In the genomic region with DNA sequence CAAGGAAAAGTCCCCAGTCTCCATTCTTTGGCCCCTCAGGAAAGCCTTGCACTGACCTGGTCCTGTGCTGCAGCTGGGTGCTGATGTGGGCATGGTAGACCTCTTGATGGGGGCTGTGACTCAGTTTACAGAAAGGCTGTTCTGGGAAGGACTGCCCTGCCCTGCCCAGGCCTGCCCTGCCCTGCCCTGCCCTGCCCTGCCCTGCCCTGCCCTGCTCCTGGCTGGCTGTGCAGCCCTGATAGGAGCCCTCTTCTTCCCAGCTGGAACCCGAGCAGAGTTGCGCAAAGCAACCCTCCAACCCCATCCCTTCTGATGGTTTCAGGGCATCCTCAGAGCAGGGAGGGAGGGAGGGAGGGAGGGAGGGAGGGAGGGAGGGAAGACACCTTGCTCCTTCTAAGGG, we compare ENCODE assay signal across 24 mouse cellular contexts. TPM values are rescaled to one million over a fixed set of nuclear protein-coding genes. Genes with fewer than 3 reads are reported as not detected.
A peak's percentile ranks its signal among the peaks of the same experiment; 100 is the strongest.
DNase-seq lines count a peak whose midpoint lies in the region; ATAC-seq and TF ChIP-seq lines count a peak whose summit lies in the region.
"Had no signal": no experiment of that assay in that cellular context is flagged by ENCODE, and none has a peak within 500 bp of the region (broad histone marks: within the 10 kb centered on the region; RNA-seq: fewer than 3 reads in every experiment).

No protein-coding gene starts in this region.

- H3K4me2 ChIP-seq in heart, embryonic 12.5 days = no peak overlapping the region; the same call in 1 of the 2 replicates
- no peak overlapping the region for H3K4me2 ChIP-seq in intestine, embryonic 16.5 days (ENCODE audit: low read depth, low read length)
- no peak overlapping the region for H3K4me2 ChIP-seq in forebrain, embryonic 13.5 days
- H3K4me2 ChIP-seq: embryonic facial prominence, embryonic 12.5 days; forebrain, embryonic 15.5 days; heart, embryonic 15.5 days; hindbrain, embryonic 13.5 days had no signal

- TF ChIP-seq CTCF in heart, adult 2 months (IDR thresholded peaks at IDR 0.05) = no peak
- TF ChIP-seq CTCF in C2C12 (IDR thresholded peaks at IDR 0.05; ENCODE audit: control insufficient read depth, insufficient read depth, insufficient read length) = no peak

- peaks cover 7% of the 10 kb centered on the region; the same call in 1 of the 2 replicates for H3K27me3 ChIP-seq in heart, embryonic 12.5 days (replicated peaks)
- no peaks in the 10 kb centered on the region for H3K27me3 ChIP-seq in heart, adult 2 months (ENCODE audit: control insufficient read depth, insufficient read depth, low read length)
- no peaks in the 10 kb centered on the region for H3K27me3 ChIP-seq in C2C12 (ENCODE audit: control insufficient read depth, insufficient read depth, insufficient read length)
- H3K27me3 ChIP-seq in intestine, embryonic 16.5 days (replicated peaks; ENCODE audit: control insufficient read depth, insufficient read depth, low read length) = peaks cover 5% of the 10 kb centered on the region; the same call in 1 of the 2 replicates
- H3K27me3 ChIP-seq in forebrain, embryonic 13.5 days = no peaks in the 10 kb centered on the region
- H3K27me3 ChIP-seq: embryonic facial prominence, embryonic 12.5 days; forebrain, embryonic 15.5 days; heart, embryonic 15.5 days; hindbrain, embryonic 13.5 days had no signal

- 36% methylated on average over 2 of the region's 2 CpGs for WGBS in heart, embryonic 12.5 days
- 70% methylated on average over 2 of the region's 2 CpGs for WGBS in heart, adult 2 months
- no CpG with 5 or more reads among the region's 2 CpGs for WGBS in intestine, embryonic 16.5 days
- no CpG with 5 or more reads among the region's 2 CpGs for WGBS in forebrain, embryonic 13.5 days

- no peaks in the 10 kb centered on the region for H3K79me3 ChIP-seq in C2C12 (ENCODE audit: low read depth)

- H3K27ac ChIP-seq in heart, embryonic 12.5 days (ENCODE audit: poor library complexity, severe bottlenecking) = no peak overlapping the region
- H3K27ac ChIP-seq in heart, adult 2 months = no peak overlapping the region
- no peak overlapping the region for H3K27ac ChIP-seq in intestine, embryonic 16.5 days (ENCODE audit: low read length)
- no peak overlapping the region for H3K27ac ChIP-seq in forebrain, embryonic 13.5 days
- H3K27ac ChIP-seq: embryonic facial prominence, embryonic 12.5 days; forebrain, embryonic 15.5 days; heart, embryonic 15.5 days; hindbrain, embryonic 13.5 days had no signal

- no peak overlapping the region for H3K9ac ChIP-seq in heart, embryonic 12.5 days
- H3K9ac ChIP-seq in heart, adult 2 months (ENCODE audit: low read depth, low read length) = no peak overlapping the region
- no peak overlapping the region for H3K9ac ChIP-seq in intestine, embryonic 16.5 days (ENCODE audit: low read depth, low read length)
- H3K9ac ChIP-seq in forebrain, embryonic 13.5 days = no peak overlapping the region
- H3K9ac ChIP-seq: embryonic facial prominence, embryonic 12.5 days; forebrain, embryonic 15.5 days; heart, embryonic 15.5 days; hindbrain, embryonic 13.5 days had no signal

- peaks cover 12% of the 10 kb centered on the region for H3K36me3 ChIP-seq in heart, embryonic 12.5 days
- H3K36me3 ChIP-seq in heart, adult 2 months (ENCODE audit: control insufficient read depth, insufficient read depth, low read length) = no peaks in the 10 kb centered on the region
- peaks cover 12% of the 10 kb centered on the region for H3K36me3 ChIP-seq in C2C12 (ENCODE audit: control insufficient read depth, insufficient read depth)
- peaks cover 3% of the 10 kb centered on the region for H3K36me3 ChIP-seq in intestine, embryonic 16.5 days (ENCODE audit: control insufficient read depth, insufficient read depth, low read length)
- peaks cover 3% of the 10 kb centered on the region for H3K36me3 ChIP-seq in forebrain, embryonic 13.5 days (ENCODE audit: poor library complexity, severe bottlenecking)
- H3K36me3 ChIP-seq: forebrain, embryonic 15.5 days had no signal

- intact Hi-C loops in heart, adult 2 months (cut with DNase I) = no loop called here

- H3K4me3 ChIP-seq in heart, embryonic 12.5 days = no peak overlapping the region
- H3K4me3 ChIP-seq in heart, adult 2 months = no peak overlapping the region
- H3K4me3 ChIP-seq in C2C12 (ENCODE audit: insufficient read depth, poor library complexity, severe bottlenecking) = no peak overlapping the region
- no peak overlapping the region for H3K4me3 ChIP-seq in intestine, embryonic 16.5 days (ENCODE audit: low read length)
- H3K4me3 ChIP-seq in forebrain, embryonic 13.5 days = no peak overlapping the region
- H3K4me3 ChIP-seq: embryonic facial prominence, embryonic 12.5 days; forebrain, embryonic 15.5 days; heart, embryonic 15.5 days; hindbrain, embryonic 13.5 days had no signal

- DNase-seq in heart, adult 2 months = no peak
- DNase-seq in spleen, postnatal 10 days (ENCODE audit: low spot score in 2 of 2) = peak; percentile 65 to 85
- no peak for DNase-seq in frontal cortex, postnatal 25 days (ENCODE audit: low spot score in 2 of 2)
- DNase-seq: adrenal gland, postnatal 36 days; cerebellum, adult 2 months; gastrocnemius, postnatal 14 days; kidney, adult 9 months; lung, postnatal 14 days; right cerebral cortex, adult 18-20 months had no signal

- H3K9me3 ChIP-seq in heart, embryonic 12.5 days (replicated peaks) = no peaks in the 10 kb centered on the region
- H3K9me3 ChIP-seq in intestine, embryonic 16.5 days (ENCODE audit: control insufficient read depth, low read length) = no peaks in the 10 kb centered on the region
- no peaks in the 10 kb centered on the region for H3K9me3 ChIP-seq in forebrain, embryonic 13.5 days (replicated peaks)
- H3K9me3 ChIP-seq: embryonic facial prominence, embryonic 12.5 days; forebrain, embryonic 15.5 days; G1E; heart, embryonic 15.5 days; hindbrain, embryonic 13.5 days had no signal

- TF ChIP-seq EP300 in heart, adult 2 months (IDR thresholded peaks at IDR 0.05; ENCODE audit: insufficient read depth, low read depth, low read length) = no peak

- TF ChIP-seq POLR2A in heart, adult 2 months (IDR thresholded peaks at IDR 0.05; ENCODE audit: insufficient read depth, low read depth, low read length) = no peak

- H3K79me2 ChIP-seq in heart, adult 2 months (replicated peaks; ENCODE audit: control insufficient read depth, insufficient read depth, low read length) = no peaks in the 10 kb centered on the region
- H3K79me2 ChIP-seq in C2C12 (ENCODE audit: control insufficient read depth, insufficient read depth) = no peaks in the 10 kb centered on the region

- ATAC-seq in heart, embryonic 12.5 days (ENCODE audit: insufficient number of reproducible peaks, low FRiP score) = peak; percentile 71
- ATAC-seq in intestine, embryonic 16.5 days = peak; percentile 74
- ATAC-seq in forebrain, embryonic 13.5 days = no peak
- no peak for ATAC-seq in monocyte, adult 5-6 weeks (replicated peaks; ENCODE audit: insufficient number of reproducible peaks, low FRiP score, low TSS enrichment, poor library complexity, severe bottlenecking)
- ATAC-seq: forebrain, embryonic 15.5 days; midbrain, embryonic 16.5 days had no signal

- H3K4me1 ChIP-seq in heart, embryonic 12.5 days (replicated peaks) = peaks cover 10% of the 10 kb centered on the region; the same call in 1 of the 2 replicates
- H3K4me1 ChIP-seq in heart, adult 2 months (ENCODE audit: control insufficient read depth, insufficient read depth, low read length) = no peaks in the 10 kb centered on the region; the same call in 1 of the 2 replicates
- H3K4me1 ChIP-seq in intestine, embryonic 16.5 days (ENCODE audit: control insufficient read depth, insufficient read depth, low read length) = no peaks in the 10 kb centered on the region
- H3K4me1 ChIP-seq in forebrain, embryonic 13.5 days = no peaks in the 10 kb centered on the region
- H3K4me1 ChIP-seq: embryonic facial prominence, embryonic 12.5 days; forebrain, embryonic 15.5 days; heart, embryonic 15.5 days; hindbrain, embryonic 13.5 days had no signal

- H3ac ChIP-seq in C2C12 (ENCODE audit: control insufficient read depth, insufficient read length, low read depth) = no peak overlapping the region

TF ChIP-seq in C2C12, 6 proteins besides CTCF, POLR2A, EP300 and RAD21:
- peak; percentile 66 for TF ChIP-seq CEBPB (IDR thresholded peaks at IDR 0.05; ENCODE audit: low read depth)
- TF ChIP-seq USF1 (IDR thresholded peaks at IDR 0.05; ENCODE audit: low read depth) = no peak
TF ChIP-seq in C2C12: peak in this region for 1.

RNA-seq across cellular contexts. Expression of gene Apol8, which starts 1.7 kb away (rescaled TPM):
- 0.65 and 0.74 TPM in 2 replicates for polyA plus RNA-seq in heart, embryonic 12.5 days (2016; fragmentation: Nextera tagmentation; extraction: Ambion mirVana)
- under 1 TPM in 1 of 2 experiments, not detected in 1; 0.55 TPM for total RNA-seq in heart, adult 2 months (2021)
- polyA plus RNA-seq in heart, adult 2 months (2012; rRNA removed) = 0.06 TPM in 1 of 2 replicates, not detected in the other
- polyA plus RNA-seq in C2C12 (2012; fragmentation: generic; extraction: Trizol) = 0.46 TPM
- 0.21 and 0.34 TPM in 2 replicates for polyA plus RNA-seq in intestine, embryonic 16.5 days (2015; fragmentation: Nextera tagmentation; extraction: Ambion mirVana)
- 0.08 TPM in 1 of 2 replicates, not detected in the other for polyA plus RNA-seq in forebrain, embryonic 13.5 days (2015; fragmentation: Nextera tagmentation; extraction: Ambion mirVana)
- 2.9 to 6.6 TPM (median 4.8 TPM) in 3 replicates for total RNA-seq in monocyte, adult 5-6 weeks (2017)
- total RNA-seq: adrenal gland, postnatal 36 days; gastrocnemius, postnatal 14 days had no signal
- polyA plus RNA-seq: forebrain, embryonic 15.5 days; G1E; heart, embryonic 15.5 days had no signal

RNA-seq across cellular contexts. Expression of gene Apol9b, which starts 26.3 kb away (rescaled TPM):
- polyA plus RNA-seq in heart, embryonic 12.5 days (2016; fragmentation: Nextera tagmentation; extraction: Ambion mirVana) = 0.20 and 0.22 TPM in 2 replicates
- not detected for total RNA-seq in heart, adult 2 months (2021)
- 0.53 and 1.7 TPM in 2 replicates for polyA plus RNA-seq in heart, adult 2 months (2012; rRNA removed)
- polyA plus RNA-seq in C2C12 (2012; fragmentation: generic; extraction: Trizol) = 49.1 TPM
- polyA plus RNA-seq in intestine, embryonic 16.5 days (2015; fragmentation: Nextera tagmentation; extraction: Ambion mirVana) = 0.11 and 0.13 TPM in 2 replicates
- polyA plus RNA-seq in forebrain, embryonic 13.5 days (2015; fragmentation: Nextera tagmentation; extraction: Ambion mirVana) = not detected in 2 replicates
- total RNA-seq in monocyte, adult 5-6 weeks (2017) = 0.39 to 2.0 TPM in 2 of 3 replicates, not detected in the other
- total RNA-seq: G1E; gastrocnemius, postnatal 14 days; layer of hippocampus, adult 8-10 months; left cerebral cortex, postnatal 25 days had no signal
- polyA plus RNA-seq: embryonic facial prominence, embryonic 12.5 days; forebrain, embryonic 15.5 days; G1E; hindbrain, embryonic 13.5 days; midbrain, embryonic 16.5 days; testis, adult 2 months had no signal

RNA-seq across cellular contexts. Expression of gene Apol7e, which starts 56.5 kb away (rescaled TPM):
- not detected in 2 replicates for polyA plus RNA-seq in heart, embryonic 12.5 days (2016; fragmentation: Nextera tagmentation; extraction: Ambion mirVana)
- total RNA-seq in heart, adult 2 months (2021) = under 1 TPM in 1 of 2 experiments, not detected in 1; 0.48 TPM
- 0.23 and 0.43 TPM in 2 replicates for polyA plus RNA-seq in heart, adult 2 months (2012; rRNA removed)
- polyA plus RNA-seq in C2C12 (2012; fragmentation: generic; extraction: Trizol) = not detected
- 0.50 and 0.70 TPM in 2 replicates for polyA plus RNA-seq in intestine, embryonic 16.5 days (2015; fragmentation: Nextera tagmentation; extraction: Ambion mirVana)
- not detected in 2 replicates for polyA plus RNA-seq in forebrain, embryonic 13.5 days (2015; fragmentation: Nextera tagmentation; extraction: Ambion mirVana)
- 11.0 to 44.7 TPM (median 12.7 TPM) in 3 replicates for total RNA-seq in monocyte, adult 5-6 weeks (2017)
- total RNA-seq: adrenal gland, postnatal 36 days; G1E; layer of hippocampus, adult 8-10 months had no signal
- polyA plus RNA-seq: cerebellum, adult 2 months; embryonic facial prominence, embryonic 12.5 days; forebrain, embryonic 15.5 days; G1E; hindbrain, embryonic 13.5 days; midbrain, embryonic 16.5 days; neural tube, embryonic 14.5 days; testis, adult 2 months had no signal

Comparison
In these comparisons a context has a peak if more than half of its experiments do, and no peak if none do; other contexts are left out.
1. ATAC-seq: peak in heart, embryonic 12.5 days (single experiment) and intestine, embryonic 16.5 days (single experiment); none in forebrain, embryonic 13.5 days (single experiment) and monocyte, adult 5-6 weeks (single experiment).
2. DNase-seq: peak in spleen, postnatal 10 days (2 of 2); none in heart, adult 2 months (0 of 2) and frontal cortex, postnatal 25 days (0 of 2).
3. RNA of gene Apol9b, which starts 26.3 kb away (polyA plus RNA-seq): 49.1 TPM in C2C12 (single experiment); 0.53 to 1.7 TPM in heart, adult 2 months, 0.20 to 0.22 TPM in heart, embryonic 12.5 days, 0.11 to 0.13 TPM in intestine, embryonic 16.5 days and not detected in forebrain, embryonic 13.5 days; every median in the first group is over 10 times any median in the second.